Mouse (Mus musculus) stomach, postnatal 0 days (tissue): ENCODE data around the gene Gm47791.

Source experiments
- CTCF ChIP-seq: IDR thresholded peaks from 2 replicates; pipeline ENCODE4 v1.5.1; 2016; ENCODE audit warnings: antibody characterized with exemption, low read depth, mild to moderate bottlenecking, moderate library complexity
- EP300 ChIP-seq: optimal IDR thresholded peaks from 2 replicates; pipeline ENCODE3; 2016; ENCODE audit warnings: antibody characterized with exemption

DNA sequence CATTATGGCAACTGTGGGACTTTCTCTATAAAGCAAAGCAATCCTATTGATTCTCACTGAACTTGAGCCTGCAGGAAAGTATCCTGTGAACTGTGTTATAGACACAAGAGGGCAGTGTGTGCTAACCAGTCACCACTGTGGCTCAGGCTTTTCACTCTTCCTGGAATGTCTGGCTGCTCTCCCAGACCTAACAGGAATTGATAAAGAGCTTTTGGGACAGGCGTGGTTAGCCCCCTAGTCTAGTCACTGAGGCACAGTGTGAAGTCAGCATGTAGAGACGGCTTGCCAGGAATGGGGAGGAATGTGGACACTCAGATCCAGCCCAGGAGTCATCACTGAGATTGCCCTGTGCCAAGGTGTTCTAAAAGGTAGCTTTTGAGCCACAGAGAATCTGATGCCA is 16.4 kb upstream of the Gm47791 start:
- no peak for TF ChIP-seq EP300
- peak; percentile 97 for TF ChIP-seq CTCF
